7 mouse cellular contexts compared by ENCODE assay signal in genomic region chr2:167503896-167504349, GRCm38 (mm10). TPM values are rescaled to one million over a fixed set of nuclear protein-coding genes. Genes with fewer than 3 reads are reported as not detected.
DNase-seq lines count a peak whose midpoint lies in the region; ATAC-seq and TF ChIP-seq lines count a peak whose summit lies in the region.

No protein-coding gene starts in this region.

- H3K27me3 ChIP-seq in ES-Bruce4 (ENCODE audit: control insufficient read depth, insufficient read depth, low read length, poor library complexity, severe bottlenecking) = no peaks in the 10 kb centered on the region
- H3K27me3 ChIP-seq in embryonic facial prominence, embryonic 13.5 days = no peaks in the 10 kb centered on the region
- H3K27me3 ChIP-seq in limb, embryonic 11.5 days (ENCODE audit: control insufficient read depth, insufficient read depth, low read length) = no peaks in the 10 kb centered on the region
- H3K27me3 ChIP-seq in midbrain, embryonic 12.5 days = no peaks in the 10 kb centered on the region
- H3K27me3 ChIP-seq in thymus, adult 2 months (ENCODE audit: control insufficient read depth, insufficient read depth, low read length) = no peaks in the 10 kb centered on the region

- no peak overlapping the region for H3K27ac ChIP-seq in ES-Bruce4 (ENCODE audit: insufficient read depth, low read length)
- H3K27ac ChIP-seq in embryonic facial prominence, embryonic 13.5 days = peak overlapping the region; percentile 87
- peak overlapping the region; percentile 70 for H3K27ac ChIP-seq in limb, embryonic 11.5 days (replicated peaks; ENCODE audit: low read depth, low read length)
- H3K27ac ChIP-seq in midbrain, embryonic 12.5 days (replicated peaks) = peak overlapping the region; percentile 80
- H3K27ac ChIP-seq in thymus, adult 2 months (ENCODE audit: control insufficient read depth, insufficient read depth, low read length) = peak overlapping the region; percentile 71

- TF ChIP-seq POLR2A in ES-Bruce4 (IDR thresholded peaks at IDR 0.05; ENCODE audit: insufficient read depth, low read length) = no peak
- TF ChIP-seq POLR2A in thymus, adult 2 months (IDR thresholded peaks at IDR 0.05; ENCODE audit: control insufficient read depth, extremely low read depth, insufficient read depth, low read length, poor library complexity) = no peak

- H3K4me3 ChIP-seq in ES-Bruce4 (ENCODE audit: low read depth, low read length) = peak overlapping the region; percentile 83
- peak overlapping the region; percentile 99 for H3K4me3 ChIP-seq in embryonic facial prominence, embryonic 13.5 days
- peak overlapping the region; percentile 99 for H3K4me3 ChIP-seq in limb, embryonic 11.5 days (ENCODE audit: low read depth, low read length)
- peak overlapping the region; percentile 95 for H3K4me3 ChIP-seq in midbrain, embryonic 12.5 days
- H3K4me3 ChIP-seq in thymus, adult 2 months (ENCODE audit: control insufficient read depth, insufficient read depth, low read length) = peak overlapping the region; percentile 84

- 0% methylated on average over 32 of the region's 32 CpGs for WGBS in embryonic facial prominence, embryonic 13.5 days
- under 1% methylated on average over 30 of the region's 32 CpGs for WGBS in limb, embryonic 11.5 days
- WGBS in midbrain, embryonic 12.5 days = under 1% methylated on average over 32 of the region's 32 CpGs
- 1% methylated on average over 32 of the region's 32 CpGs for WGBS in thymus, adult 2 months

- TF ChIP-seq EP300 in ES-Bruce4 (IDR thresholded peaks at IDR 0.05; ENCODE audit: insufficient read depth, low read depth, low read length) = no peak

- no peak for TF ChIP-seq CTCF in ES-Bruce4 (IDR thresholded peaks at IDR 0.05; ENCODE audit: low read depth, low read length)
- no peak for TF ChIP-seq CTCF in thymus, adult 2 months (IDR thresholded peaks at IDR 0.05; ENCODE audit: borderline replicate concordance, control insufficient read depth, extremely low read depth, insufficient read depth, low read length, poor library complexity)

- peak overlapping the region; percentile 98 for H3K9ac ChIP-seq in ES-Bruce4 (ENCODE audit: low read depth, poor library complexity, severe bottlenecking)
- peak overlapping the region; percentile 95 for H3K9ac ChIP-seq in embryonic facial prominence, embryonic 13.5 days
- H3K9ac ChIP-seq in limb, embryonic 11.5 days (ENCODE audit: low read length) = peak overlapping the region; percentile 91
- peak overlapping the region; percentile 95 for H3K9ac ChIP-seq in midbrain, embryonic 12.5 days (replicated peaks)

- H3K36me3 ChIP-seq in ES-Bruce4 (ENCODE audit: control insufficient read depth, insufficient read depth, low read length, poor library complexity, severe bottlenecking) = peaks cover 12% of the 10 kb centered on the region
- peaks cover 29% of the 10 kb centered on the region for H3K36me3 ChIP-seq in embryonic facial prominence, embryonic 13.5 days
- H3K36me3 ChIP-seq in limb, embryonic 11.5 days (ENCODE audit: control insufficient read depth, insufficient read depth, low read length) = peaks cover 8% of the 10 kb centered on the region
- H3K36me3 ChIP-seq in midbrain, embryonic 12.5 days = peaks cover 27% of the 10 kb centered on the region
- peaks cover 13% of the 10 kb centered on the region for H3K36me3 ChIP-seq in thymus, adult 2 months (ENCODE audit: control insufficient read depth, insufficient read depth, low read length)

- H3K9me3 ChIP-seq in ES-Bruce4 (replicated peaks; ENCODE audit: control insufficient read depth, insufficient read depth, low read length, poor library complexity, severe bottlenecking) = no peaks in the 10 kb centered on the region
- H3K9me3 ChIP-seq in embryonic facial prominence, embryonic 13.5 days = no peaks in the 10 kb centered on the region
- H3K9me3 ChIP-seq in limb, embryonic 11.5 days (ENCODE audit: control insufficient read depth, low read length) = no peaks in the 10 kb centered on the region
- no peaks in the 10 kb centered on the region for H3K9me3 ChIP-seq in midbrain, embryonic 12.5 days

- peak overlapping the region; percentile 92 for H3K4me2 ChIP-seq in embryonic facial prominence, embryonic 13.5 days
- H3K4me2 ChIP-seq in limb, embryonic 11.5 days (ENCODE audit: low read depth, severe bottlenecking) = peak overlapping the region; percentile 72
- H3K4me2 ChIP-seq in midbrain, embryonic 12.5 days (replicated peaks) = peak overlapping the region; percentile 92

- DNase-seq in adrenal gland, adult 2 months = peak; percentile 85
- DNase-seq in heart, postnatal 14 days = peak; percentile 57 to 58
- DNase-seq in limb, embryonic 11.5 days (ENCODE audit: low spot score) = peak; percentile 60
- peak; percentile 73 for DNase-seq in thymus, adult 2 months

- ATAC-seq in embryonic facial prominence, embryonic 13.5 days (ENCODE audit: insufficient number of reproducible peaks, insufficient read depth, low FRiP score, low TSS enrichment, low read depth) = 0 out of 2 replicates have a peak, but pooled peaks have one; percentile 23
- 0 out of 2 replicates have a peak, but pooled peaks have one; percentile 14 for ATAC-seq in limb, embryonic 11.5 days (ENCODE audit: insufficient number of reproducible peaks, low FRiP score, low TSS enrichment, low read depth)
- ATAC-seq in midbrain, embryonic 12.5 days (ENCODE audit: low FRiP score, low read depth) = peak; percentile 21

- intact Hi-C loops in heart, postnatal 14 days (cut with DNase I) = no loop called here

- H3K4me1 ChIP-seq in ES-Bruce4 (ENCODE audit: control insufficient read depth, insufficient read depth, low read length) = no peaks in the 10 kb centered on the region
- peaks cover 26% of the 10 kb centered on the region for H3K4me1 ChIP-seq in embryonic facial prominence, embryonic 13.5 days
- peaks cover 11% of the 10 kb centered on the region for H3K4me1 ChIP-seq in limb, embryonic 11.5 days (ENCODE audit: control insufficient read depth, insufficient read depth, low read length)
- peaks cover 28% of the 10 kb centered on the region for H3K4me1 ChIP-seq in midbrain, embryonic 12.5 days
- H3K4me1 ChIP-seq in thymus, adult 2 months (replicated peaks; ENCODE audit: control insufficient read depth, insufficient read depth, low read length) = peaks cover 28% of the 10 kb centered on the region

RNA-seq across cellular contexts. Expression of gene Spata2, which starts 11.2 kb away (rescaled TPM):
- 13.6 and 18.9 TPM in 2 replicates for polyA plus RNA-seq in ES-Bruce4 (2011; ENCODE audit: insufficient read depth, insufficient read length, low read depth, missing spikeins)
- total RNA-seq in adrenal gland, adult 2 months (2021) = 10 to 100 TPM; 33.1 to 35.1 TPM
- 29.0 and 30.8 TPM in 2 replicates for polyA plus RNA-seq in adrenal gland, adult 2 months (2012; rRNA removed)
- polyA plus RNA-seq in embryonic facial prominence, embryonic 13.5 days (2015; fragmentation: Nextera tagmentation; extraction: Ambion mirVana) = 15.4 TPM in 2 replicates
- 10 to 100 TPM; 18.2 to 20.9 TPM for total RNA-seq in heart, postnatal 14 days (2021)
- polyA plus RNA-seq in limb, embryonic 11.5 days (2014; fragmentation: Nextera tagmentation; extraction: Ambion mirVana) = 14.6 and 16.0 TPM in 2 replicates
- polyA plus RNA-seq in midbrain, embryonic 12.5 days (2016; fragmentation: Nextera tagmentation; extraction: Ambion mirVana) = 21.3 and 23.6 TPM in 2 replicates
- 60.6 and 65.2 TPM in 2 replicates for polyA plus RNA-seq in thymus, adult 2 months (2012; rRNA removed)

RNA-seq across cellular contexts. Expression of gene Rnf114, which starts 11.5 kb away (rescaled TPM):
- polyA plus RNA-seq in ES-Bruce4 (2011; ENCODE audit: insufficient read depth, insufficient read length, low read depth, missing spikeins) = 87.5 and 97.0 TPM in 2 replicates
- 10 to 100 TPM; 75.2 to 78.4 TPM for total RNA-seq in adrenal gland, adult 2 months (2021)
- 64.2 and 70.8 TPM in 2 replicates for polyA plus RNA-seq in adrenal gland, adult 2 months (2012; rRNA removed)
- polyA plus RNA-seq in embryonic facial prominence, embryonic 13.5 days (2015; fragmentation: Nextera tagmentation; extraction: Ambion mirVana) = 88.4 and 91.9 TPM in 2 replicates
- 10 to 100 TPM; 50.7 to 52.1 TPM for total RNA-seq in heart, postnatal 14 days (2021)
- polyA plus RNA-seq in limb, embryonic 11.5 days (2014; fragmentation: Nextera tagmentation; extraction: Ambion mirVana) = 111 and 114 TPM in 2 replicates
- polyA plus RNA-seq in midbrain, embryonic 12.5 days (2016; fragmentation: Nextera tagmentation; extraction: Ambion mirVana) = 135 and 137 TPM in 2 replicates
- 189 and 234 TPM in 2 replicates for polyA plus RNA-seq in thymus, adult 2 months (2012; rRNA removed)

RNA-seq across cellular contexts. Expression of gene Snai1, which starts 34.1 kb away (rescaled TPM):
- polyA plus RNA-seq in ES-Bruce4 (2011; ENCODE audit: insufficient read depth, insufficient read length, low read depth, missing spikeins) = 5.9 and 6.7 TPM in 2 replicates
- 10 to 100 TPM in 1 of 2 experiments, 1 to 10 TPM in 1; 6.7 to 10.1 TPM for total RNA-seq in adrenal gland, adult 2 months (2021)
- polyA plus RNA-seq in adrenal gland, adult 2 months (2012; rRNA removed) = 45.2 and 45.3 TPM in 2 replicates
- polyA plus RNA-seq in embryonic facial prominence, embryonic 13.5 days (2015; fragmentation: Nextera tagmentation; extraction: Ambion mirVana) = 113 and 129 TPM in 2 replicates
- 1 to 10 TPM; 3.0 to 3.1 TPM for total RNA-seq in heart, postnatal 14 days (2021)
- polyA plus RNA-seq in limb, embryonic 11.5 days (2014; fragmentation: Nextera tagmentation; extraction: Ambion mirVana) = 102 and 104 TPM in 2 replicates
- polyA plus RNA-seq in midbrain, embryonic 12.5 days (2016; fragmentation: Nextera tagmentation; extraction: Ambion mirVana) = 15.3 and 24.6 TPM in 2 replicates
- polyA plus RNA-seq in thymus, adult 2 months (2012; rRNA removed) = 10.6 and 10.7 TPM in 2 replicates
